19 mouse cellular contexts compared by ENCODE assay signal in genomic region chr12:73368868-73369608, GRCm38 (mm10).
A peak's percentile ranks its signal among the peaks of the same experiment; 100 is the strongest.
DNase-seq lines count a peak whose midpoint lies in the region; ATAC-seq and TF ChIP-seq lines count a peak whose summit lies in the region.
"Had no signal": no experiment of that assay in that cellular context is flagged by ENCODE, and none has a peak within 500 bp of the region (broad histone marks: within the 10 kb centered on the region; RNA-seq: fewer than 3 reads in every experiment).

No protein-coding gene starts in this region.

- TF ChIP-seq CTCF in lung, postnatal 0 days (IDR thresholded peaks at IDR 0.05): no peak
- TF ChIP-seq CTCF in lung, adult 2 months (IDR thresholded peaks at IDR 0.05; ENCODE audit: insufficient read depth, low read length): no peak
- TF ChIP-seq CTCF in liver, postnatal 0 days (IDR thresholded peaks at IDR 0.05; ENCODE audit: low read depth): no peak

- no peak overlapping the region for H3K4me2 ChIP-seq in heart, embryonic 12.5 days
- no peak overlapping the region for H3K4me2 ChIP-seq in lung, postnatal 0 days (replicated peaks; ENCODE audit: low read depth, low read length)
- H3K4me2 ChIP-seq in liver, postnatal 0 days (ENCODE audit: low read depth, low read length): no peak overlapping the region
- H3K4me2 ChIP-seq: forebrain, embryonic 12.5 days; hindbrain, embryonic 13.5 days had no signal

- no peak for TF ChIP-seq POLR2A in lung, adult 2 months (IDR thresholded peaks at IDR 0.05; ENCODE audit: borderline replicate concordance, extremely low read depth, low read depth, low read length)

- WGBS in heart, embryonic 10.5 days: 80% methylated on average over 7 of the region's 7 CpGs
- WGBS in heart, embryonic 12.5 days: 79% methylated on average over 6 of the region's 7 CpGs
- 52% methylated on average over 7 of the region's 7 CpGs for WGBS in lung, postnatal 0 days
- WGBS in lung, adult 2 months: 73% methylated on average over 6 of the region's 7 CpGs
- 89% methylated on average over 7 of the region's 7 CpGs for WGBS in limb, embryonic 10.5 days
- 70% methylated on average over 7 of the region's 7 CpGs for WGBS in liver, postnatal 0 days (ENCODE audit: insufficient replicate concordance)

- TF ChIP-seq EP300 in lung, postnatal 0 days (IDR thresholded peaks at IDR 0.05): peak; percentile 34; the same call in 1 of the 2 replicates
- no peak for TF ChIP-seq EP300 in liver, postnatal 0 days (IDR thresholded peaks at IDR 0.05; ENCODE audit: low read depth)

- H3K4me1 ChIP-seq in heart, embryonic 10.5 days: peaks cover 19% of the 10 kb centered on the region
- H3K4me1 ChIP-seq in heart, embryonic 12.5 days (replicated peaks): peaks cover 16% of the 10 kb centered on the region
- no peaks in the 10 kb centered on the region for H3K4me1 ChIP-seq in lung, postnatal 0 days (ENCODE audit: insufficient read depth, low read depth, low read length)
- no peaks in the 10 kb centered on the region for H3K4me1 ChIP-seq in lung, adult 2 months (ENCODE audit: control insufficient read depth, insufficient read depth, low read length)
- peaks cover 40% of the 10 kb centered on the region for H3K4me1 ChIP-seq in limb, embryonic 10.5 days
- H3K4me1 ChIP-seq in liver, postnatal 0 days (ENCODE audit: insufficient read depth): no peaks in the 10 kb centered on the region
- H3K4me1 ChIP-seq: forebrain, embryonic 12.5 days had no signal

- H3K27me3 ChIP-seq in heart, embryonic 10.5 days (ENCODE audit: insufficient read depth, poor library complexity, severe bottlenecking): no peaks in the 10 kb centered on the region
- H3K27me3 ChIP-seq in heart, embryonic 12.5 days (replicated peaks): no peaks in the 10 kb centered on the region
- no peaks in the 10 kb centered on the region for H3K27me3 ChIP-seq in lung, postnatal 0 days (replicated peaks; ENCODE audit: insufficient read depth, low read length)
- peaks cover 23% of the 10 kb centered on the region; the same call in 1 of the 2 replicates for H3K27me3 ChIP-seq in limb, embryonic 10.5 days (ENCODE audit: low read depth, poor library complexity, severe bottlenecking)
- H3K27me3 ChIP-seq in liver, postnatal 0 days (ENCODE audit: insufficient read depth, low read length): no peaks in the 10 kb centered on the region
- H3K27me3 ChIP-seq: CH12.LX; forebrain, embryonic 12.5 days; hindbrain, embryonic 13.5 days; Patski had no signal

- H3K9me3 ChIP-seq in heart, embryonic 10.5 days: no peaks in the 10 kb centered on the region
- no peaks in the 10 kb centered on the region for H3K9me3 ChIP-seq in heart, embryonic 12.5 days (replicated peaks)
- H3K9me3 ChIP-seq in lung, postnatal 0 days (ENCODE audit: low read length): no peaks in the 10 kb centered on the region
- H3K9me3 ChIP-seq in limb, embryonic 10.5 days (replicated peaks): no peaks in the 10 kb centered on the region
- H3K9me3 ChIP-seq in liver, postnatal 0 days (ENCODE audit: low read length): no peaks in the 10 kb centered on the region
- H3K9me3 ChIP-seq: forebrain, embryonic 12.5 days; hindbrain, embryonic 13.5 days had no signal

- no peak overlapping the region for H3K4me3 ChIP-seq in heart, embryonic 10.5 days
- no peak overlapping the region for H3K4me3 ChIP-seq in heart, embryonic 12.5 days
- H3K4me3 ChIP-seq in lung, postnatal 0 days (ENCODE audit: low read depth, low read length): no peak overlapping the region
- H3K4me3 ChIP-seq in lung, adult 2 months (replicated peaks; ENCODE audit: extremely low read depth, low read depth, low read length): no peak overlapping the region
- H3K4me3 ChIP-seq in limb, embryonic 10.5 days: no peak overlapping the region
- no peak overlapping the region for H3K4me3 ChIP-seq in liver, postnatal 0 days (ENCODE audit: low read depth, low read length)
- H3K4me3 ChIP-seq: forebrain, embryonic 12.5 days; hindbrain, embryonic 13.5 days had no signal

- H3K27ac ChIP-seq in heart, embryonic 10.5 days: 0 out of 2 replicates have a peak overlapping the region, but pooled peaks have one; percentile 29
- H3K27ac ChIP-seq in heart, embryonic 12.5 days (ENCODE audit: poor library complexity, severe bottlenecking): no peak overlapping the region
- H3K27ac ChIP-seq in lung, postnatal 0 days (ENCODE audit: low read length): no peak overlapping the region
- peak overlapping the region; percentile 84; the same call in 1 of the 2 replicates for H3K27ac ChIP-seq in limb, embryonic 10.5 days
- H3K27ac ChIP-seq in liver, postnatal 0 days (ENCODE audit: low read depth): no peak overlapping the region
- H3K27ac ChIP-seq: forebrain, embryonic 12.5 days; hindbrain, embryonic 13.5 days; hindbrain, postnatal 0 days had no signal

- ATAC-seq in heart, embryonic 12.5 days (ENCODE audit: insufficient number of reproducible peaks, low FRiP score): no peak
- peak; percentile 93 for ATAC-seq in lung, postnatal 0 days
- no peak for ATAC-seq in liver, postnatal 0 days
- ATAC-seq: forebrain, postnatal 0 days; hindbrain, postnatal 0 days; Patski had no signal

- no peak overlapping the region for H3K9ac ChIP-seq in heart, embryonic 12.5 days
- no peak overlapping the region for H3K9ac ChIP-seq in lung, postnatal 0 days (replicated peaks; ENCODE audit: low read depth)
- H3K9ac ChIP-seq in liver, postnatal 0 days (replicated peaks): no peak overlapping the region
- H3K9ac ChIP-seq: forebrain, embryonic 12.5 days; forebrain, postnatal 0 days; hindbrain, embryonic 13.5 days had no signal

- DNase-seq in heart, embryonic 10.5 days (ENCODE audit: low spot score): no peak
- DNase-seq in lung, postnatal 0 days (ENCODE audit: low spot score): peak; percentile 65
- no peak for DNase-seq in lung, adult 2 months
- no peak for DNase-seq in limb, embryonic 10.5 days (ENCODE audit: low spot score)
- no peak for DNase-seq in liver, postnatal 0 days
- DNase-seq: adrenal gland, adult 2 months; adrenal gland, postnatal 25 days; cerebellum, adult 18-20 months; cerebellum, adult 9-11 months; cerebellum, postnatal 36 days; forebrain, postnatal 0 days; gastrocnemius, postnatal 14 days; heart, postnatal 10 days had no signal

- H3K36me3 ChIP-seq in heart, embryonic 10.5 days: no peaks in the 10 kb centered on the region
- no peaks in the 10 kb centered on the region for H3K36me3 ChIP-seq in heart, embryonic 12.5 days
- H3K36me3 ChIP-seq in lung, postnatal 0 days (ENCODE audit: insufficient read depth, low read length): no peaks in the 10 kb centered on the region
- no peaks in the 10 kb centered on the region for H3K36me3 ChIP-seq in limb, embryonic 10.5 days
- H3K36me3 ChIP-seq in liver, postnatal 0 days (replicated peaks; ENCODE audit: insufficient read depth, low read length): no peaks in the 10 kb centered on the region
- H3K36me3 ChIP-seq: forebrain, embryonic 12.5 days; hindbrain, embryonic 13.5 days had no signal

Comparison
In these comparisons a context has a peak if more than half of its experiments do, and no peak if none do; other contexts are left out.
1. H3K27ac ChIP-seq: peak in heart, embryonic 10.5 days (single experiment) and limb, embryonic 10.5 days (single experiment); none in heart, embryonic 12.5 days (single experiment), lung, postnatal 0 days (single experiment) and liver, postnatal 0 days (single experiment).